Mouse (Mus musculus): ENCODE data around the gene Extl2.

DNA sequence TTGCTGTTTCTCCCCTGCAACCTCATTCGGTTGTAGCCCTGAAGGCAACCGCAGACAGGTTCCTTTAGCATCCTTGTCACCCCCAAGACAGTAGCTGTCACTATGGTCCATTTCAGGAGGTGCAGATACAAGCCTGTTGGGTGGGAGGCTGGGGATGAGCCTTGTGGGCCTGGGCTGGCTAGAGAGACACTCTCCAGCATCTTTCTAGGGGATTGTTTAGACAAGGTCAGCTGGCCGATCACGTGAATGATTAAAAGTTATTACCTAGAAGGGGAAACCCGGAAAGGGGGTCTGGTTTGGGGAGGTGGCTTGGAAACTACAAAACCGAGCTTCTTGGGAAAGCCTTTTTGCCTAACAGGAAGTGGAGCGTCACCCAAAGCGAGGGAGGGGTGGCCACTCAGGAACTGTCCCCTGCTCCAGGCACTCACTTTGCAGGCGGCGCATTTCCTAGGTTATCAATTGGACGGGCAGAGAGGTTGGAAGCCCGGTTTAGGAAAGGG lies 729 bp downstream of the Extl2 start:
- TF ChIP-seq CTCF (IDR thresholded peaks at IDR 0.05; ENCODE audit: borderline replicate concordance, control insufficient read depth, extremely low read depth, insufficient read depth, low read length, poor library complexity) (no peak), POLR2A (IDR thresholded peaks at IDR 0.05; ENCODE audit: control insufficient read depth, extremely low read depth, insufficient read depth, low read length, poor library complexity) (no peak)
